Mouse (Mus musculus): ENCODE measurements around the gene Tbc1d10a. TPM values are rescaled to one million over a fixed set of nuclear protein-coding genes. Genes with fewer than 3 reads are reported as not detected.
"Not testable (repeated sequence)": the region's sequence is repeated elsewhere in the genome, so short reads cannot be mapped to it uniquely, and the experiment has no call there.

The Tbc1d10a gene
- polyA plus RNA-seq, 1 experiment from 2014 or later = 22.4 TPM

- H3K27ac ChIP-seq (ENCODE audit: low read depth, low read length) = no peak overlapping the region
- H3K27me3 ChIP-seq (ENCODE audit: control insufficient read depth, insufficient read depth, low read length) = no peaks in the 10 kb centered on the region
- H3K9ac ChIP-seq (ENCODE audit: low read length) = no peak overlapping the region
- ATAC-seq (replicated peaks; ENCODE audit: low FRiP score) = no peak
- no peaks in the 10 kb centered on the region for H3K9me3 ChIP-seq (ENCODE audit: control insufficient read depth, low read length)
- H3K4me1 ChIP-seq (replicated peaks; ENCODE audit: control insufficient read depth, insufficient read depth, low read length) = peaks cover 5% of the 10 kb centered on the region; the same call in 1 of the 2 replicates
- no peak for DNase-seq (ENCODE audit: low spot score)
- no peak overlapping the region for H3K4me3 ChIP-seq (ENCODE audit: low read depth, low read length)
- 95% methylated on average over 7 of the region's 7 CpGs for WGBS
- peaks cover 30% of the 10 kb centered on the region for H3K36me3 ChIP-seq (ENCODE audit: control insufficient read depth, insufficient read depth, low read length)
- no peak overlapping the region for H3K4me2 ChIP-seq (ENCODE audit: low read depth, low read length, severe bottlenecking)
Measured at GRCm38 (mm10) chr11:4166467-4167090, 20.0 kb upstream of the Tbc1d10a start.

- H3K4me2 ChIP-seq (ENCODE audit: low read depth, low read length, severe bottlenecking) = no peak overlapping the region
- H3K4me1 ChIP-seq (replicated peaks; ENCODE audit: control insufficient read depth, insufficient read depth, low read length) = no peaks in the 10 kb centered on the region
- H3K9me3 ChIP-seq (ENCODE audit: control insufficient read depth, low read length) = no peaks in the 10 kb centered on the region
- 95% methylated on average over 5 of the region's 5 CpGs for WGBS
- no peak overlapping the region for H3K9ac ChIP-seq (ENCODE audit: low read length)
- H3K4me3 ChIP-seq (ENCODE audit: low read depth, low read length) = no peak overlapping the region
- ATAC-seq (replicated peaks; ENCODE audit: low FRiP score) = no peak
- no peaks in the 10 kb centered on the region for H3K27me3 ChIP-seq (ENCODE audit: control insufficient read depth, insufficient read depth, low read length)
- H3K36me3 ChIP-seq (ENCODE audit: control insufficient read depth, insufficient read depth, low read length) = peaks cover 62% of the 10 kb centered on the region
- no peak overlapping the region for H3K27ac ChIP-seq (ENCODE audit: low read depth, low read length)
- DNase-seq (ENCODE audit: low spot score) = no peak
Measured at GRCm38 (mm10) chr11:4174586-4174985, 12.0 kb upstream of the Tbc1d10a start.

GRCm38 (mm10) chr11:4177716-4178115, 8.9 kb upstream of the Tbc1d10a start:
- Histone ChIP-seq H3K36me3 (ENCODE audit: control insufficient read depth, insufficient read depth, low read length) (peaks cover 55% of the 10 kb centered on the region), H3K4me3 (ENCODE audit: low read depth, low read length) (no peak overlapping the region), H3K27ac (ENCODE audit: low read depth, low read length) (no peak overlapping the region), H3K9ac (ENCODE audit: low read length) (no peak overlapping the region), H3K4me2 (ENCODE audit: low read depth, low read length, severe bottlenecking) (no peak overlapping the region), H3K4me1 (replicated peaks; ENCODE audit: control insufficient read depth, insufficient read depth, low read length) (no peaks in the 10 kb centered on the region), H3K9me3 (ENCODE audit: control insufficient read depth, low read length) (no peaks in the 10 kb centered on the region), H3K27me3 (ENCODE audit: control insufficient read depth, insufficient read depth, low read length) (no peaks in the 10 kb centered on the region)
- WGBS = 94% methylated on average over 4 of the region's 4 CpGs
- DNase-seq (ENCODE audit: low spot score) = no peak
- ATAC-seq (replicated peaks; ENCODE audit: low FRiP score) = no peak

- no peak for DNase-seq (ENCODE audit: low spot score)
- no peaks in the 10 kb centered on the region for H3K9me3 ChIP-seq (ENCODE audit: control insufficient read depth, low read length)
- 10% methylated on average over 1 of the region's 1 CpGs for WGBS
- H3K9ac ChIP-seq (ENCODE audit: low read length) = no peak overlapping the region
- no peak overlapping the region for H3K4me2 ChIP-seq (ENCODE audit: low read depth, low read length, severe bottlenecking)
- H3K4me1 ChIP-seq (replicated peaks; ENCODE audit: control insufficient read depth, insufficient read depth, low read length) = no peaks in the 10 kb centered on the region
- no peaks in the 10 kb centered on the region for H3K27me3 ChIP-seq (ENCODE audit: control insufficient read depth, insufficient read depth, low read length)
- no peak overlapping the region for H3K27ac ChIP-seq (ENCODE audit: low read depth, low read length)
- ATAC-seq (replicated peaks; ENCODE audit: low FRiP score) = no peak
- no peak overlapping the region for H3K4me3 ChIP-seq (ENCODE audit: low read depth, low read length)
- H3K36me3 ChIP-seq (ENCODE audit: control insufficient read depth, insufficient read depth, low read length) = peaks cover 21% of the 10 kb centered on the region
Measured at GRCm38 (mm10) chr11:4182061-4182460, 4.5 kb upstream of the Tbc1d10a start.

- Histone ChIP-seq H3K4me3 (ENCODE audit: low read depth, low read length) (no peak overlapping the region), H3K9me3 (ENCODE audit: control insufficient read depth, low read length) (no peaks in the 10 kb centered on the region), H3K9ac (ENCODE audit: low read length) (no peak overlapping the region), H3K27me3 (ENCODE audit: control insufficient read depth, insufficient read depth, low read length) (no peaks in the 10 kb centered on the region), H3K4me2 (ENCODE audit: low read depth, low read length, severe bottlenecking) (no peak overlapping the region), H3K4me1 (replicated peaks; ENCODE audit: control insufficient read depth, insufficient read depth, low read length) (peaks cover 5% of the 10 kb centered on the region), H3K27ac (ENCODE audit: low read depth, low read length) (no peak overlapping the region), H3K36me3 (ENCODE audit: control insufficient read depth, insufficient read depth, low read length) (peaks cover 16% of the 10 kb centered on the region)
- ATAC-seq (replicated peaks; ENCODE audit: low FRiP score) (no peak), DNase-seq (ENCODE audit: low spot score) (no peak)
Measured at GRCm38 (mm10) chr11:4183511-4183910, 3.1 kb upstream of the Tbc1d10a start.

- H3K4me2 ChIP-seq (ENCODE audit: low read depth, low read length, severe bottlenecking) = no peak overlapping the region
- ATAC-seq (replicated peaks; ENCODE audit: low FRiP score) (no peak), DNase-seq (ENCODE audit: low spot score) (no peak)
- H3K27me3 ChIP-seq (ENCODE audit: control insufficient read depth, insufficient read depth, low read length) = no peaks in the 10 kb centered on the region
- no peak overlapping the region for H3K4me3 ChIP-seq (ENCODE audit: low read depth, low read length)
- WGBS = 67% methylated on average over 4 of the region's 4 CpGs
- H3K9ac ChIP-seq (ENCODE audit: low read length) = no peak overlapping the region
- H3K36me3 ChIP-seq (ENCODE audit: control insufficient read depth, insufficient read depth, low read length) = peaks cover 10% of the 10 kb centered on the region; the same call in 1 of the 2 replicates
- no peaks in the 10 kb centered on the region for H3K9me3 ChIP-seq (ENCODE audit: control insufficient read depth, low read length)
- H3K4me1 ChIP-seq (replicated peaks; ENCODE audit: control insufficient read depth, insufficient read depth, low read length) = peaks cover 5% of the 10 kb centered on the region
- no peak overlapping the region for H3K27ac ChIP-seq (ENCODE audit: low read depth, low read length)
Measured at GRCm38 (mm10) chr11:4184251-4184952, 2.2 kb upstream of the Tbc1d10a start.

- ATAC-seq (replicated peaks; ENCODE audit: low FRiP score) = not testable (repeated sequence)
Measured at GRCm38 (mm10) chr11:4185480-4185879, 1.1 kb upstream of the Tbc1d10a start.

GRCm38 (mm10) chr11:4187318-4187700, 720 bp downstream of the Tbc1d10a start:
- Histone ChIP-seq H3K4me3 (ENCODE audit: low read depth, low read length) (peak overlapping the region; percentile 78), H3K4me2 (ENCODE audit: low read depth, low read length, severe bottlenecking) (peak overlapping the region; percentile 93), H3K36me3 (ENCODE audit: control insufficient read depth, insufficient read depth, low read length) (peaks cover 3% of the 10 kb centered on the region; the same call in 1 of the 2 replicates), H3K27me3 (ENCODE audit: control insufficient read depth, insufficient read depth, low read length) (no peaks in the 10 kb centered on the region), H3K27ac (ENCODE audit: low read depth, low read length) (no peak overlapping the region), H3K4me1 (replicated peaks; ENCODE audit: control insufficient read depth, insufficient read depth, low read length) (peaks cover 5% of the 10 kb centered on the region), H3K9ac (ENCODE audit: low read length) (peak overlapping the region; percentile 88), H3K9me3 (ENCODE audit: control insufficient read depth, low read length) (no peaks in the 10 kb centered on the region)
- 18% methylated on average over 9 of the region's 9 CpGs for WGBS
- ATAC-seq (replicated peaks; ENCODE audit: low FRiP score) (no peak), DNase-seq (ENCODE audit: low spot score) (no peak)

More at GRCm38 (mm10) chr11:4185480-4185879, 1.1 kb upstream of the Tbc1d10a start:
- H3K4me2 ChIP-seq (ENCODE audit: low read depth, low read length, severe bottlenecking); H3K36me3 ChIP-seq (ENCODE audit: control insufficient read depth, insufficient read depth, low read length); H3K9ac ChIP-seq (ENCODE audit: low read length); DNase-seq (ENCODE audit: low spot score); H3K27ac ChIP-seq (ENCODE audit: low read depth, low read length); H3K27me3 ChIP-seq (ENCODE audit: control insufficient read depth, insufficient read depth, low read length); H3K9me3 ChIP-seq (ENCODE audit: control insufficient read depth, low read length); H3K4me1 ChIP-seq (replicated peaks; ENCODE audit: control insufficient read depth, insufficient read depth, low read length); H3K4me3 ChIP-seq (ENCODE audit: low read depth, low read length): not testable (repeated sequence)
- 87% methylated on average over 6 of the region's 6 CpGs for WGBS

GRCm38 (mm10) chr11:4189182-4189581, 2.6 kb downstream of the Tbc1d10a start:
- Histone ChIP-seq H3K9ac (ENCODE audit: low read length) (no peak overlapping the region), H3K27ac (ENCODE audit: low read depth, low read length) (no peak overlapping the region), H3K27me3 (ENCODE audit: control insufficient read depth, insufficient read depth, low read length) (no peaks in the 10 kb centered on the region), H3K36me3 (ENCODE audit: control insufficient read depth, insufficient read depth, low read length) (no peaks in the 10 kb centered on the region), H3K4me3 (ENCODE audit: low read depth, low read length) (no peak overlapping the region), H3K4me2 (ENCODE audit: low read depth, low read length, severe bottlenecking) (no peak overlapping the region), H3K9me3 (ENCODE audit: control insufficient read depth, low read length) (no peaks in the 10 kb centered on the region), H3K4me1 (replicated peaks; ENCODE audit: control insufficient read depth, insufficient read depth, low read length) (peaks cover 5% of the 10 kb centered on the region)
- ATAC-seq (replicated peaks; ENCODE audit: low FRiP score) (no peak), DNase-seq (ENCODE audit: low spot score) (no peak)
- 90% methylated on average over 6 of the region's 6 CpGs for WGBS

Data from forebrain, embryonic 11.5 days (tissue).